Mouse (Mus musculus): ENCODE measurements around the gene Fnd3c2. TPM values are rescaled to one million over a fixed set of nuclear protein-coding genes. Genes with fewer than 3 reads are reported as not detected.

Gene Fnd3c2
- polyA plus RNA-seq, 1 experiment from 2014 or later: not detected

- no peaks in the 10 kb centered on the region for H3K36me3 ChIP-seq (replicated peaks; ENCODE audit: control insufficient read depth, insufficient read depth, low read depth, low read length)
- H3K9me3 ChIP-seq (replicated peaks; ENCODE audit: control insufficient read depth, low read length): no peaks in the 10 kb centered on the region
- no peak overlapping the region for H3K4me2 ChIP-seq (ENCODE audit: low read depth, low read length)
- no peak overlapping the region for H3K4me3 ChIP-seq (ENCODE audit: low read depth, low read length)
- ATAC-seq (replicated peaks; ENCODE audit: insufficient number of reproducible peaks, low FRiP score, low TSS enrichment, low read depth) (no peak), DNase-seq (ENCODE audit: low spot score) (no peak)
- no peaks in the 10 kb centered on the region for H3K27me3 ChIP-seq (ENCODE audit: control insufficient read depth, insufficient read depth, low read length)
- 35% methylated on average over 4 of the region's 4 CpGs for WGBS
- no peaks in the 10 kb centered on the region for H3K4me1 ChIP-seq (ENCODE audit: control insufficient read depth, insufficient read depth, low read length)
- H3K27ac ChIP-seq (replicated peaks; ENCODE audit: low read depth, low read length): no peak overlapping the region
- H3K9ac ChIP-seq (replicated peaks; ENCODE audit: low read length): no peak overlapping the region
These were observed 65.1 kb downstream of the Fnd3c2 start for GRCm38 (mm10) chrX:106190091-106190490.

GRCm38 (mm10) chrX:106189356-106189755 lies 65.8 kb downstream of the Fnd3c2 start:
- Histone ChIP-seq H3K27me3 (ENCODE audit: control insufficient read depth, insufficient read depth, low read length) (no peaks in the 10 kb centered on the region), H3K4me2 (ENCODE audit: low read depth, low read length) (peak overlapping the region; percentile 61; the same call in 1 of the 2 replicates), H3K9me3 (replicated peaks; ENCODE audit: control insufficient read depth, low read length) (no peaks in the 10 kb centered on the region), H3K4me1 (ENCODE audit: control insufficient read depth, insufficient read depth, low read length) (no peaks in the 10 kb centered on the region), H3K4me3 (ENCODE audit: low read depth, low read length) (peak overlapping the region; percentile 50; the same call in 1 of the 2 replicates), H3K36me3 (replicated peaks; ENCODE audit: control insufficient read depth, insufficient read depth, low read depth, low read length) (no peaks in the 10 kb centered on the region), H3K9ac (replicated peaks; ENCODE audit: low read length) (no peak overlapping the region), H3K27ac (replicated peaks; ENCODE audit: low read depth, low read length) (no peak overlapping the region)
- ATAC-seq (replicated peaks; ENCODE audit: insufficient number of reproducible peaks, low FRiP score, low TSS enrichment, low read depth) (no peak), DNase-seq (ENCODE audit: low spot score) (no peak)
- 56% methylated on average over 5 of the region's 5 CpGs for WGBS

- H3K9me3 ChIP-seq (replicated peaks; ENCODE audit: control insufficient read depth, low read length): no peaks in the 10 kb centered on the region
- no peaks in the 10 kb centered on the region for H3K27me3 ChIP-seq (ENCODE audit: control insufficient read depth, insufficient read depth, low read length)
- peak overlapping the region; percentile 61 for H3K4me2 ChIP-seq (ENCODE audit: low read depth, low read length)
- ATAC-seq (replicated peaks; ENCODE audit: insufficient number of reproducible peaks, low FRiP score, low TSS enrichment, low read depth): no peak
- no peaks in the 10 kb centered on the region for H3K4me1 ChIP-seq (ENCODE audit: control insufficient read depth, insufficient read depth, low read length)
- H3K9ac ChIP-seq (replicated peaks; ENCODE audit: low read length): peak overlapping the region; percentile 65
- H3K27ac ChIP-seq (replicated peaks; ENCODE audit: low read depth, low read length): no peak overlapping the region
- no peaks in the 10 kb centered on the region for H3K36me3 ChIP-seq (replicated peaks; ENCODE audit: control insufficient read depth, insufficient read depth, low read depth, low read length)
- WGBS: 18% methylated on average over 12 of the region's 12 CpGs
- H3K4me3 ChIP-seq (ENCODE audit: low read depth, low read length): peak overlapping the region; percentile 50
- DNase-seq (ENCODE audit: low spot score): peak; percentile 16
These were observed 67.4 kb downstream of the Fnd3c2 start for GRCm38 (mm10) chrX:106187737-106188136.

- peak within 1 kb of the TSS; percentile 61 for H3K4me2 ChIP-seq (ENCODE audit: low read depth, low read length)
These were observed 68.2 kb downstream of the Fnd3c2 start, which contains the start of gene Pgk1 for GRCm38 (mm10) chrX:106186713-106187649. TSS of gene Pgk1 (plus strand) at chrX:106187100.

GRCm38 (mm10) chrX:106185706-106186105 lies 69.5 kb downstream of the Fnd3c2 start:
- Histone ChIP-seq H3K27me3 (ENCODE audit: control insufficient read depth, insufficient read depth, low read length) (no peaks in the 10 kb centered on the region), H3K4me3 (ENCODE audit: low read depth, low read length) (no peak overlapping the region), H3K4me1 (ENCODE audit: control insufficient read depth, insufficient read depth, low read length) (no peaks in the 10 kb centered on the region), H3K4me2 (ENCODE audit: low read depth, low read length) (no peak overlapping the region), H3K9me3 (replicated peaks; ENCODE audit: control insufficient read depth, low read length) (no peaks in the 10 kb centered on the region), H3K27ac (replicated peaks; ENCODE audit: low read depth, low read length) (peak overlapping the region; percentile 80), H3K36me3 (replicated peaks; ENCODE audit: control insufficient read depth, insufficient read depth, low read depth, low read length) (no peaks in the 10 kb centered on the region), H3K9ac (replicated peaks; ENCODE audit: low read length) (no peak overlapping the region)
- DNase-seq (ENCODE audit: low spot score) (peak; percentile 73), ATAC-seq (replicated peaks; ENCODE audit: insufficient number of reproducible peaks, low FRiP score, low TSS enrichment, low read depth) (peak; percentile 58)
- WGBS: 30% methylated on average over 5 of the region's 5 CpGs

More at GRCm38 (mm10) chrX:106186713-106187649, 68.2 kb downstream of the Fnd3c2 start, which contains the start of gene Pgk1:
- DNase-seq (ENCODE audit: low spot score) (peak; percentile 93), ATAC-seq (replicated peaks; ENCODE audit: insufficient number of reproducible peaks, low FRiP score, low TSS enrichment, low read depth) (peak; percentile 99)
- Histone ChIP-seq H3K27me3 (ENCODE audit: control insufficient read depth, insufficient read depth, low read length) (no peaks in the 10 kb centered on the region), H3K27ac (replicated peaks; ENCODE audit: low read depth, low read length) (peak within 1 kb of the TSS; percentile 80), H3K4me1 (ENCODE audit: control insufficient read depth, insufficient read depth, low read length) (no peaks in the 10 kb centered on the region), H3K4me3 (ENCODE audit: low read depth, low read length) (peak within 1 kb of the TSS; percentile 50), H3K36me3 (replicated peaks; ENCODE audit: control insufficient read depth, insufficient read depth, low read depth, low read length) (no peaks in the 10 kb centered on the region), H3K9ac (replicated peaks; ENCODE audit: low read length) (peak within 1 kb of the TSS; percentile 65), H3K9me3 (replicated peaks; ENCODE audit: control insufficient read depth, low read length) (no peaks in the 10 kb centered on the region)
- WGBS: 10% methylated on average over 49 of the region's 55 CpGs

Other genes starting within 250 kb of the Fnd3c2 start
- gene Magt1, start 243.5 kb downstream of the Fnd3c2 start, polyA plus RNA-seq (2014; fragmentation: Nextera tagmentation; extraction: Ambion mirVana): 60.2 and 68.9 TPM in 2 replicates
- 312 and 369 TPM in 2 replicates for gene Cox7b, start 239.7 kb downstream of the Fnd3c2 start, polyA plus RNA-seq (2014; fragmentation: Nextera tagmentation; extraction: Ambion mirVana)
- 30.0 and 31.7 TPM in 2 replicates for gene Atp7a, start 228.1 kb downstream of the Fnd3c2 start, polyA plus RNA-seq (2014; fragmentation: Nextera tagmentation; extraction: Ambion mirVana)
- gene Tlr13, start 112.2 kb downstream of the Fnd3c2 start, polyA plus RNA-seq (2014; fragmentation: Nextera tagmentation; extraction: Ambion mirVana): 0.36 and 0.38 TPM in 2 replicates
- 438 and 455 TPM in 2 replicates for gene Pgk1, start 68.3 kb downstream of the Fnd3c2 start, polyA plus RNA-seq (2014; fragmentation: Nextera tagmentation; extraction: Ambion mirVana)
- gene Taf9b, start 34.2 kb downstream of the Fnd3c2 start, polyA plus RNA-seq (2014; fragmentation: Nextera tagmentation; extraction: Ambion mirVana): 11.6 and 13.3 TPM in 2 replicates
- gene Fndc3c1, start 230.0 kb upstream of the Fnd3c2 start, polyA plus RNA-seq (2014; fragmentation: Nextera tagmentation; extraction: Ambion mirVana): 90.9 and 107 TPM in 2 replicates

Measured in embryonic facial prominence, embryonic 11.5 days (tissue).